Mouse (Mus musculus) heart, postnatal 0 days (tissue): ENCODE results near the gene Uqcrq.

Experiments used
- CTCF ChIP-seq: IDR thresholded peaks from 2 replicates; pipeline ENCODE4 v1.5.1; 2016; ENCODE audit warnings: antibody characterized with exemption, control low read depth, low read depth
- EP300 ChIP-seq: IDR thresholded peaks from 2 replicates; pipeline ENCODE4 v1.6.1; 2016; ENCODE audit warnings: antibody characterized with exemption, low read depth

DNA sequence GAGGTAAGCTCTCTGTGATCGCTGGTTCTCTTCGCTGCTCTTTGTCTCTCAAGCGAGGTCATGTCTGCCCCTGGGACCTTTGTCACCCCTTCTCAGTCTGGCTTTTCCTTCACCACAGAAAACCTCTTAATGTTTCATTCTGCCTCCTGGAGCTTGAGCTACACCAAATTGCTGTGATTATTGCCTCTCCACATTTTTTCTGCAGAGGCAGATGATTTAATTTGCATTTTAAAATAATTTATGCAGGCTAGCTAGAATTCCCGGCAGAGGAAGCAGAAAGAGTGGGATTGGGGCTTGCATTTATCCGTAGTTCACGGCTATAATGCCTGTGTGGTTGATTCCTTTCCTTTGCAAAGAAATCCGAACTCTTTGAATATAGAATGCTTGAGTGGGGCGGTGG is 45.0 kb upstream of the Uqcrq start:
- TF ChIP-seq EP300 (no peak), CTCF (no peak)
